Mouse (Mus musculus): ENCODE data around the gene Larp6. TPM values are rescaled to one million over a fixed set of nuclear protein-coding genes. Genes with fewer than 3 reads are reported as not detected.

Larp6 gene
- polyA plus RNA-seq, 2 experiments: 3.8 to 4.3 TPM

GRCm38 (mm10) chr9:60724968-60725367 lies 12.2 kb downstream of the Larp6 start:
- no peaks in the 10 kb centered on the region for H3K4me1 ChIP-seq (ENCODE audit: control insufficient read depth, insufficient read depth, low read length)
- no peak overlapping the region for H3K27ac ChIP-seq (replicated peaks; ENCODE audit: low read depth, low read length)
- DNase-seq (ENCODE audit: low spot score) (no peak), ATAC-seq (ENCODE audit: low FRiP score, low read depth) (no peak)
- no peaks in the 10 kb centered on the region for H3K27me3 ChIP-seq (ENCODE audit: control insufficient read depth, insufficient read depth, low read length)
- peaks cover 5% of the 10 kb centered on the region; the same call in 1 of the 2 replicates for H3K36me3 ChIP-seq (ENCODE audit: control insufficient read depth, insufficient read depth, low read length)
- H3K4me2 ChIP-seq (replicated peaks; ENCODE audit: low read depth, low read length, severe bottlenecking): no peak overlapping the region
- H3K4me3 ChIP-seq (replicated peaks; ENCODE audit: low read length): no peak overlapping the region
- WGBS: 88% methylated on average over 7 of the region's 7 CpGs
- TF ChIP-seq POLR2A (IDR thresholded peaks at IDR 0.05; ENCODE audit: borderline replicate concordance, extremely low read depth, insufficient read depth, insufficient read length): no peak
- H3K9me3 ChIP-seq (ENCODE audit: control insufficient read depth, low read length): no peaks in the 10 kb centered on the region
- H3K9ac ChIP-seq (ENCODE audit: low read depth, low read length, severe bottlenecking): no peak overlapping the region

GRCm38 (mm10) chr9:60734321-60734720 lies 21.5 kb downstream of the Larp6 start:
- no peak for DNase-seq (ENCODE audit: low spot score)
- TF ChIP-seq POLR2A (IDR thresholded peaks at IDR 0.05; ENCODE audit: borderline replicate concordance, extremely low read depth, insufficient read depth, insufficient read length): no peak
- H3K27ac ChIP-seq (replicated peaks; ENCODE audit: low read depth, low read length): no peak overlapping the region
- H3K4me2 ChIP-seq (replicated peaks; ENCODE audit: low read depth, low read length, severe bottlenecking): no peak overlapping the region
- H3K27me3 ChIP-seq (ENCODE audit: control insufficient read depth, insufficient read depth, low read length): no peaks in the 10 kb centered on the region
- H3K4me3 ChIP-seq (replicated peaks; ENCODE audit: low read length): no peak overlapping the region
- peaks cover 6% of the 10 kb centered on the region; the same call in 1 of the 2 replicates for H3K36me3 ChIP-seq (ENCODE audit: control insufficient read depth, insufficient read depth, low read length)
- no peak for ATAC-seq (ENCODE audit: low FRiP score, low read depth)
- H3K4me1 ChIP-seq (ENCODE audit: control insufficient read depth, insufficient read depth, low read length): no peaks in the 10 kb centered on the region
- H3K9me3 ChIP-seq (ENCODE audit: control insufficient read depth, low read length): no peaks in the 10 kb centered on the region
- H3K9ac ChIP-seq (ENCODE audit: low read depth, low read length, severe bottlenecking): no peak overlapping the region
- WGBS: 97% methylated on average over 2 of the region's 2 CpGs

- Histone ChIP-seq H3K4me2 (replicated peaks; ENCODE audit: low read depth, low read length, severe bottlenecking) (no peak overlapping the region), H3K27ac (replicated peaks; ENCODE audit: low read depth, low read length) (no peak overlapping the region), H3K27me3 (ENCODE audit: control insufficient read depth, insufficient read depth, low read length) (no peaks in the 10 kb centered on the region), H3K4me1 (ENCODE audit: control insufficient read depth, insufficient read depth, low read length) (no peaks in the 10 kb centered on the region; the same call in 1 of the 2 replicates), H3K9me3 (ENCODE audit: control insufficient read depth, low read length) (no peaks in the 10 kb centered on the region), H3K36me3 (ENCODE audit: control insufficient read depth, insufficient read depth, low read length) (peaks cover 6% of the 10 kb centered on the region; the same call in 1 of the 2 replicates), H3K9ac (ENCODE audit: low read depth, low read length, severe bottlenecking) (no peak overlapping the region), H3K4me3 (replicated peaks; ENCODE audit: low read length) (no peak overlapping the region)
- DNase-seq (ENCODE audit: low spot score) (no peak), ATAC-seq (ENCODE audit: low FRiP score, low read depth) (no peak)
- 90% methylated on average over 5 of the region's 5 CpGs for WGBS
- TF ChIP-seq POLR2A (IDR thresholded peaks at IDR 0.05; ENCODE audit: borderline replicate concordance, extremely low read depth, insufficient read depth, insufficient read length): no peak
Observed at GRCm38 (mm10) chr9:60739126-60739525, 26.3 kb downstream of the Larp6 start.

- Histone ChIP-seq H3K4me1 (ENCODE audit: control insufficient read depth, insufficient read depth, low read length) (no peaks in the 10 kb centered on the region; the same call in 1 of the 2 replicates), H3K36me3 (ENCODE audit: control insufficient read depth, insufficient read depth, low read length) (peaks cover 6% of the 10 kb centered on the region; the same call in 1 of the 2 replicates), H3K9ac (ENCODE audit: low read depth, low read length, severe bottlenecking) (no peak overlapping the region), H3K4me2 (replicated peaks; ENCODE audit: low read depth, low read length, severe bottlenecking) (no peak overlapping the region), H3K27me3 (ENCODE audit: control insufficient read depth, insufficient read depth, low read length) (no peaks in the 10 kb centered on the region), H3K4me3 (replicated peaks; ENCODE audit: low read length) (no peak overlapping the region), H3K27ac (replicated peaks; ENCODE audit: low read depth, low read length) (no peak overlapping the region), H3K9me3 (ENCODE audit: control insufficient read depth, low read length) (no peaks in the 10 kb centered on the region)
- no peak for TF ChIP-seq POLR2A (IDR thresholded peaks at IDR 0.05; ENCODE audit: borderline replicate concordance, extremely low read depth, insufficient read depth, insufficient read length)
- DNase-seq (ENCODE audit: low spot score) (no peak), ATAC-seq (ENCODE audit: low FRiP score, low read depth) (no peak)
- 49% methylated on average over 10 of the region's 10 CpGs for WGBS
Observed at GRCm38 (mm10) chr9:60741436-60741835, 28.6 kb downstream of the Larp6 start.

- no peak overlapping the region for H3K27ac ChIP-seq (replicated peaks; ENCODE audit: low read depth, low read length)
- 64% methylated on average over 9 of the region's 9 CpGs for WGBS
- ATAC-seq (ENCODE audit: low FRiP score, low read depth): no peak
Observed at GRCm38 (mm10) chr9:60742516-60742915, 29.7 kb downstream of the Larp6 start.

More at GRCm38 (mm10) chr9:60742516-60742915, 29.7 kb downstream of the Larp6 start:
- Histone ChIP-seq H3K4me3 (replicated peaks; ENCODE audit: low read length) (no peak overlapping the region), H3K4me2 (replicated peaks; ENCODE audit: low read depth, low read length, severe bottlenecking) (no peak overlapping the region), H3K9ac (ENCODE audit: low read depth, low read length, severe bottlenecking) (no peak overlapping the region), H3K4me1 (ENCODE audit: control insufficient read depth, insufficient read depth, low read length) (no peaks in the 10 kb centered on the region; the same call in 1 of the 2 replicates), H3K36me3 (ENCODE audit: control insufficient read depth, insufficient read depth, low read length) (peaks cover 3% of the 10 kb centered on the region; the same call in 1 of the 2 replicates), H3K9me3 (ENCODE audit: control insufficient read depth, low read length) (no peaks in the 10 kb centered on the region), H3K27me3 (ENCODE audit: control insufficient read depth, insufficient read depth, low read length) (no peaks in the 10 kb centered on the region)
- DNase-seq (ENCODE audit: low spot score): no peak
- no peak for TF ChIP-seq POLR2A (IDR thresholded peaks at IDR 0.05; ENCODE audit: borderline replicate concordance, extremely low read depth, insufficient read depth, insufficient read length)

Measured in limb, embryonic 14.5 days (tissue).